Mouse (Mus musculus): ENCODE data around the gene Fam222a.

The Fam222a gene

DNA sequence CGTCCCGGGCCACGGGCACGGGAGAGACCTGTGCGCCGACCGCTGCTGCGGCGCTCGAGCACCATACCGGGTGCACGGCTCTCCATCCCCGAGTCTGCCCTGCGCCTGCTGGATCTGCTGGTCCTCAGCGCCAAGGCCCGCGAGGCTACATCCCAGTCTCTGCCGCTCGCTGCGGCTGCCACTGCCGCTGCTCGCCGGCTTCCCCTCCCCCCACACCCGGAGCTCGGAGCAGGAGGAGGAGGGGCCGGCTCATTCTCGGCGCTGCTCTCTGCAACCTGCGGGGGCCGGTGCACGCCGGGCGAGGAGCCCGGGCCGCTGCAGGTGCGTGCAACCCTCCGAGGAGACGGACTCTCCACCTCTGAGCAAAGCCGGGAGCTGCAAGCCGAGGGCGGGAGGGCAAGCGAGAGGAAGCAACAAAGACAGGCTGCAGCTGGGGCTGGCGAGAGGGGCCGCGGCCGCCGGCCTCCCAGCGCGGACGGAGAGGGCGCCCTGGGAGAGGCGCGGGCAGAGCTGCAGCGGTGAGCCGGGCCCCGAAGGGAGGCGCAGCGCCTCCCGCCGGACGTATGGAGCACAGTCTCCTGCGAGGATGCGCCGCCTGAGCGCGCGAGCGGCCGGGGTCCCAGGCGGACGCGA is at the start of gene Fam222a:
TSS of gene Fam222a (plus strand) at position 452 of the 633 bp plus-strand sequence.
- no peak for DNase-seq (ENCODE audit: low spot score)

- no peak for DNase-seq (ENCODE audit: low spot score)
Measured at GRCm38 (mm10) chr5:114528355-114528754, 39.5 kb upstream of the Fam222a start.

DNA sequence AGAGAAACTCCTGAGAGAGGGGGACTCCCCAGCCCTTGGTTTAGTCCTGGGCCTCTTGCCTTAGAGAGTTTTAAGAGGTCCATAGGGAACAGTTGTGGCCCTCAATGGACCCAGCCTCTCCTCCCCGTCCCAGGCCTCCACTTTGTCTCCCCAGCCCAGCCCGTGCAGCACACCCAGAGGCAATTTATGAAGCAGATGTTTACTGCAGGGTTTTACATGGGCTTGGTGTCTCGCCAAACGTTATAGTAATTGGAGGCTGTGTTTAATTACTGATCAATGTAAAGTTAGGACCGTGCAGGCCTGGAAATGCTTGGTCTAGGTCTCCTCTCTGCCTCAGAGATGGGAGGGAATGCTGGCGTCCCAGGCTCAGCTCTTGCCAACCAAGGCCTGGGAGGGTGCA is 37.5 kb upstream of the Fam222a start:
- no peak for DNase-seq (ENCODE audit: low spot score)

- no peak for DNase-seq (ENCODE audit: low spot score)
Measured at GRCm38 (mm10) chr5:114532055-114532454, 35.8 kb upstream of the Fam222a start.

GRCm38 (mm10) chr5:114537308-114538020 is 30.4 kb upstream of the Fam222a start:
- no peak for DNase-seq (ENCODE audit: low spot score)

DNA sequence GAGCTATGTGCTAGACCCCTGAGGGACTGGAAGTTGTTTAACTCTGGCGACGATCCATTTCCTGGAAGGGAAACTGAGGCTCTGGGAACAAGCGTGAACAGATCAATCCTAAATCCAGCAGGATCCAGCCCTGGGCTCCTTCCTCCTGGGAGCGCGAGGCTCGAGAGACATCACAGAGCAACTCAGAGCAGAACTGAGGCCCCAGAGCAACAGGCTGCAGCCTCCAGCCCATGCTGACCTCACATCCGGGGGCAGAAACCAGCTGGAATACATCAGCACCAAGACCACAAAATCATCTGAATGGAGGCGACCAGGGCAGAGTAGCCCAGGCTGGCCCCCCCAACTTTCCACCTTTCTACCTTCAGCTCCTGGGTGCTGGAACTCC is 29.8 kb upstream of the Fam222a start:
- DNase-seq (ENCODE audit: low spot score), result no peak

GRCm38 (mm10) chr5:114538752-114539151 is 29.1 kb upstream of the Fam222a start:
- DNase-seq (ENCODE audit: low spot score), result no peak

DNA sequence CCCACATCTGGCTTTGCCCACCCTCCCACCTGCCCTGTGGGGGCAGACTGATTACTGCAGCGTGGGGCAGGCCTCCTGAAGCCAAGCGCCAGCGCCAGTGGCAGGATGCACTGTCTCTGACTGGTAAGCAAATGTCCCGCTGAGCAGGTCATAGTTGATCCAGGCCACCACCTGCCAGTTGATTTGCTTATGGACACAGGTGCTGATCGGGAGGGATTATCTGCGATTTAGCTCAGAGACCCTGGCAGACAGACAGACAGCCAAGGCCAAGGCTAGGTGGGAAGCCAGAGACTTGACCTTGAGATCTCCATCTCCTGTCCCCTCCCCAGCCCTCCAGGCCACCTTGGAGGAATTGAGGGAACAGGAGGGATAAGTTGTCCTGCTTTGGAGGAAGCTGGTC is 28.1 kb upstream of the Fam222a start:
- DNase-seq (ENCODE audit: low spot score), result no peak

- DNase-seq (ENCODE audit: low spot score), result no peak
Measured at GRCm38 (mm10) chr5:114541656-114542445, 26.0 kb upstream of the Fam222a start.

DNA sequence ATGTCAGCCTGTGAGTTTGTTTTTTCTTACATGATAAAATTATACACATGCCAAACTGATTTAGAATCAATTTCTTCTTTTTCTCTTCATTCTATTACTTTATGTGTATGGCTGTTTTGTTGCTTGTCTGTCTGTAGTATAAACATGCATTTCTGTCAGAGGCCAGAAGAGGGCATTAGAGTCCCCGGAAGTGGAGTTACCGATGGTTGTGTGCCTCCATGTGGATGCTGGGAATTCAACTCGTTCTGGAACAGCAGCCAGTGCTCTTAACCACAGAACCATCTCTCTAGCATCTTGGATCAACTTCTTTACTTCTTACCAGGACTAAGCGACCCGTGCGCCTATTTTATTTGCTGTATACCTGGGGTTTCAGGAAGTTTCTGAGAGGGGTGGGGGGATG is 24.2 kb upstream of the Fam222a start:
- DNase-seq (ENCODE audit: low spot score), result no peak

- no peak for DNase-seq (ENCODE audit: low spot score)
Measured at GRCm38 (mm10) chr5:114544205-114544604, 23.6 kb upstream of the Fam222a start.

DNA sequence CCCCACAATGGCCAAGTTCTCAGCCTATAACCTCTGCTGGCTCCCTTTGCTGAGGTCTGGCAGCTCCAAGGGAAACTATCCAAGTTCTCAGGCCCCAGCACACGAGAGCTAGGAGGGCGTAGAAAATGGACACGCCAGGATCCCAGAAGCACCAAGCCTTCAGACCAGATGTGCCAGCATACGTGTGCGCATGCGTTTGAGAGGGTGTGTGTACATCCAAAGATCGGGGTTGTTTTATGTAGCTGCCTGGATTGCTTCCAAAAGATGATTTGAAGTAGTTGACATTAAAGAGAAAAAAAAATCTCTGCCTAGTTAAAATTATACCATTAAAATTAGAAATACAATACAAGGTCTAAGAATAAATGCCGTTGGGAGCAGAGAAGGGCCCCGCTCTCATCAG is 22.7 kb upstream of the Fam222a start:
- DNase-seq (ENCODE audit: low spot score), result no peak

GRCm38 (mm10) chr5:114548976-114549375 is 18.8 kb upstream of the Fam222a start:
- no peak for DNase-seq (ENCODE audit: low spot score)

DNA sequence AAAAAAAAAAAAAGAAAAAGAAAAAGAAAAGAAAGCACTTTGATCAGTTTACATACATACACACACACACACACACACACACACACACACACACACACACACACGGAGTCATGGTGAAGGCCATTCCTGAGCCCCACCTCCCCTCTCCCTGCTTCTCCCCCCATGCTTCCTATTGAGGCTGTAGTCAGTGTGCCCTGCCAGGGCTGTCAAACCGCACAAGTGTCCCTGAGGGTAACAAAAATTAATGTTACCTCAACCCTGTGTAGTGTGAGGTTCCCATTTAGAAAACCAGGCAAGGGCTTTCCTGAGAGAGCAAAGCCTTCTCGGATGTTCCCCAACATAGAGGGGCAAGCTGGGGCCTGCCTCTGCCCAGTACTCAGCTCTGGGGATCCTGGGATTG is 18.0 kb upstream of the Fam222a start:
- no peak for DNase-seq (ENCODE audit: low spot score)

DNA sequence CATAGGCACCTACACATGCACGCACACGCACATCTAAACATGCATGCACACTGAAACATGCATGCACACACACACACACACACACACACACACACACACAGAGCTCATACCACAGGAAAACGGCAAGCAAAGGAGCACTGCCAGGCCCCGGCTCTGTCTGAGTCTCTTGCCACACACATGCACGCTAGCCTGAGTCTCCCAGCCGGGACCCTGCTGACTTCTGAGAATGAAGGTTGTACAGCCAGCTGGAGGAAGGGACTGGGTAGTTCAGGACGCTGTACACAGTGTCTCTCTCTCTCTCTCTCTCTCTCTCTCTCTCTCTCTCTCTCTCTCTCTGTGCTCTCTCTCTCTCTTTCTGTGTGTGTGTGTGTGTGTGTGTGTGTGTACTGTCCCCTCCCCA is 17.4 kb upstream of the Fam222a start:
- no peak for DNase-seq (ENCODE audit: low spot score)

DNA sequence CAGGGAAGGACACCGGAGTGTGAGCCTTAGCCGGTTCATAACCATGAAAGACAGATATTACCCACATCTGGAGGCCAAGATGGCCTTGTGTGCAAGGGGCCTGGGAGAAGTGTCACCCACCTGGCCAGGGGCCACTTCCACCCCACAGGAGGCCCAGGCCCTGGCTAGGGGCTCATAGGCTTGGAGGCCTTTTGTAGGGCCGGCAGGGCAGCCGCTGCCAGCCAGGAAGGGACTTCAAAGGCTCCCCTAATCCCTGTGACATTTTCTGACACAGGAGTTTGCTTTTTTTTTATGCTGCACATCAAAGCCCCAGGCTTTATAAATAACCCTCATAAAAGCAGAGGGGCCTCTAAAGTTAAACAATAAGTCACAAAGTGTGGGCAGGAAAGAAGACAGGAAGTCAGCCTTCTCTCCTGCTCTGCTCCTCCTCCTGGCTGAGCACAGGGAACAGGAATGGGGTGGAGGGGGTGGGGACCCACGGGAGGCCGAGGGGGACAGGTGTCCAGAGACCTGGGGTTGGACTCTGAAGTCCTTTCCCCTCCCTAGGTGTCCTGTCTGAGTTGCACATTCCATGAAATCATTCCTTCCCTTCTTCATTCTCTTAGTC is 16.8 kb upstream of the Fam222a start:
- no peak for DNase-seq (ENCODE audit: low spot score)

- no peak for DNase-seq (ENCODE audit: low spot score)
Measured at GRCm38 (mm10) chr5:114552507-114553208, 15.2 kb upstream of the Fam222a start.

DNA sequence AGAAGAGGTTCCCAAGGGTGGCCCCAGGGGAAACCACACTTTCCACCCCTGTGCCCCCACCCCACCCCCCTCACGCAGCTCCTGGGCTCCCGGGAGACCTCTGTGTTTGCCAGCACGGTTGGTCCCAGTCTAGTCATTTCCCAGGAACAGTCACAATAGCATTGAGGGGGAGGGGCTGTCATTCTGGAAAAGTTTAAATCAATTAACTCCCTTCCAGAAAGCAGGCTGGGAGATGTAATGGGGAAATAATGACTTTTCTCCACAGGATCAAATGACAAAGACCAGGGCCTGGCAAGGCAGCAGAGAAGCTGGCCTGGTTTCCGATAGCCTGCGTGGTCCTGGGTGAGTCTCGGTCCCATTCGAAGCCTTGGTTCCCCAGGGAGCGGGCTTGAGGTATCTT is 14.1 kb upstream of the Fam222a start:
- DNase-seq (ENCODE audit: low spot score), result no peak

DNA sequence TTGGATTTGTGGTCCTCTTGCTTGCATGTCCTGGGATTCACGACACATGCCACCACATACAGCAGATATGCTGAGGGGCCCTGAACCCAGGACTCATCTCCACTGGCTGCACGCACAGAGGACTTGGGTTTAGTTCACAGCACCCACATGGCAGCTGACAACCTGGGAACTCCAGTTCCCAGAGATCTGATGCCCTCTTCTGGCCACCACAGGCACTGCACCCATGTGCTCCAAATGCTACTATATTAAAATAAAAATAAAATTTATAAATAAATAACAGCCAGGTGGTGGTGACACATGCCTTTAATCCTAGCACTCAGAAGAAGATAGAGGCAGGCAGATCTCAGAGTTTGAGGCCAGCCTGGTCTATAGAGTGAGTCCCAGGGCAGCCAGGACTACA is 12.4 kb upstream of the Fam222a start:
- no peak for DNase-seq (ENCODE audit: low spot score)

DNA sequence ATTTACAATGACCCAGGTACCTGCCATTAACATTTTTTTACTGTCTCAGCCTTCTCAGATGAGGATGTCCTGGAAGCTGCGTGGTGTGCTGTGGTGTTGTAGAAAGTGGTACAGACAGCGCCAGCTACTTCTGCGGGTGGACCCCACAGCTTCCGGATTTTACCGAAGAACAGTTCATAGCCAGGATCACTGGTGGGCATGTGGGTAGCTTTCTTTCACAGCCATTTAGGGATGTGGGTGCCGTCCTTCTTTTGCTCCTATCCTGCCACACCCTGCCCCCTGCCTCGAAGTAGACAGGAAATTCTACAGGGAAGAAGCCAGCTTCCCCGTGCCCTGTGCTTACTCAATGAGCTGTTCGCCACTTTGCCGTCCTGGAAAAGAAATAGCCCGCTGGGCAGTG is 11.7 kb upstream of the Fam222a start:
- no peak for DNase-seq (ENCODE audit: low spot score)

- DNase-seq (ENCODE audit: low spot score), result no peak
Measured at GRCm38 (mm10) chr5:114557765-114558731, 9.8 kb upstream of the Fam222a start.
